ENCODE assay signal across 10 mouse cellular contexts in the genomic region with DNA sequence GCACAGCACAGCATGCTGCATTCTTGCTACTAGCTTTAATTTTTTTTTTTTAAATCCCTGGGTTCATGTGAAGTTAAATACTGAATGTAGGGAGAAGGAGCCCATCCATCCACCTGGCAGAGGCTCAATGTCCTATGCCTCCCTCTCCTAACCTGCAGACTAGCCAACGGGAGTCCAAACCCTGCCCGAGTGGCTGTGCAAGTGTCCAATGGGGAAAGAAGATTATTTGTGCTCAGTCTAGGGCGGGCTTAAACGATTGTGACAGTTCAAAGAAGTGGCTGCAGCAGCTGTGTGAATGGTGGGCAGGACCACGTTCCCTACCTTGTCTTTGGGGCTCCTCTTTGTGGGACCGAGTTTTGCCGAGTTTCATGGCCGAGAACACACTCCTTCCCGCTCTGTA. TPM values are rescaled to one million over a fixed set of nuclear protein-coding genes. Genes with fewer than 3 reads are reported as not detected.
A peak's percentile ranks its signal among the peaks of the same experiment; 100 is the strongest.
DNase-seq lines count a peak whose midpoint lies in the region; ATAC-seq lines count a peak whose summit lies in the region.
"Had no signal": no experiment of that assay in that cellular context is flagged by ENCODE, and none has a peak within 500 bp of the region (broad histone marks: within the 10 kb centered on the region; RNA-seq: fewer than 3 reads in every experiment).

No protein-coding gene starts in this region.

- peak overlapping the region; percentile 41 for H3K4me2 ChIP-seq in heart, embryonic 14.5 days (ENCODE audit: low read length)
- H3K4me2 ChIP-seq in hindbrain, embryonic 11.5 days (replicated peaks; ENCODE audit: low read depth, low read length), result peak overlapping the region; percentile 28
- no peak overlapping the region for H3K4me2 ChIP-seq in intestine, embryonic 15.5 days (replicated peaks)

- no peak overlapping the region for H3K4me3 ChIP-seq in heart, embryonic 14.5 days (ENCODE audit: control insufficient read depth in 1 of 2, insufficient read depth in 1 of 2, low read depth in 1 of 2, low read length in 2 of 2)
- H3K4me3 ChIP-seq in hindbrain, embryonic 11.5 days (ENCODE audit: low read depth, low read length), result no peak overlapping the region
- no peak overlapping the region for H3K4me3 ChIP-seq in intestine, embryonic 15.5 days (replicated peaks)

- DNase-seq in heart, postnatal 36 days, result no peak
- DNase-seq in thymus, postnatal 4 days, result peak; percentile 32
- DNase-seq in thymus, adult 18-20 months, result no peak
- peak; percentile 23 for DNase-seq in hindbrain, embryonic 11.5 days (ENCODE audit: low spot score)
- no peak for DNase-seq in left cerebral cortex, adult 8-10 months (ENCODE audit: low spot score in 2 of 2)
- DNase-seq in c-Kit-positive CD71-positive TER-119-positive erythroid progenitor cells, embryonic 14.5 days (ENCODE audit: low spot score), result no peak
- DNase-seq: cerebellum, postnatal 25 days had no signal

- no peak overlapping the region for H3K9ac ChIP-seq in heart, embryonic 14.5 days (ENCODE audit: low read length)
- H3K9ac ChIP-seq in hindbrain, embryonic 11.5 days (ENCODE audit: low read depth, low read length), result no peak overlapping the region
- no peak overlapping the region for H3K9ac ChIP-seq in intestine, embryonic 15.5 days
- H3K9ac ChIP-seq: liver, embryonic 14.5 days had no signal

- H3K9me3 ChIP-seq in heart, embryonic 14.5 days (ENCODE audit: control insufficient read depth, low read length), result no peaks in the 10 kb centered on the region
- H3K9me3 ChIP-seq in hindbrain, embryonic 11.5 days (ENCODE audit: control insufficient read depth, low read length), result no peaks in the 10 kb centered on the region
- H3K9me3 ChIP-seq in intestine, embryonic 15.5 days, result no peaks in the 10 kb centered on the region

- peaks cover 0 to 3% of the 10 kb centered on the region in 2 experiments; a peak in 1 of 4 replicates for H3K4me1 ChIP-seq in heart, embryonic 14.5 days (ENCODE audit: control insufficient read depth in 2 of 2, insufficient read depth in 2 of 2, low read length in 2 of 2)
- peaks cover 7% of the 10 kb centered on the region; the same call in 1 of the 2 replicates for H3K4me1 ChIP-seq in hindbrain, embryonic 11.5 days (replicated peaks; ENCODE audit: control insufficient read depth, insufficient read depth, low read length)
- H3K4me1 ChIP-seq in intestine, embryonic 15.5 days (replicated peaks), result 0 out of 2 replicates have a peak, but pooled peaks cover 3% of the 10 kb centered on the region

- 14% methylated on average over 9 of the region's 9 CpGs for WGBS in heart, embryonic 14.5 days
- 14% methylated on average over 9 of the region's 9 CpGs for WGBS in hindbrain, embryonic 11.5 days
- WGBS in intestine, embryonic 15.5 days, result 19% methylated on average over 9 of the region's 9 CpGs

- no peak for ATAC-seq in heart, embryonic 14.5 days (ENCODE audit: insufficient number of reproducible peaks, insufficient read depth, low FRiP score, low read depth)
- no peak for ATAC-seq in hindbrain, embryonic 11.5 days (ENCODE audit: low FRiP score)
- no peak for ATAC-seq in intestine, embryonic 15.5 days

- H3K27ac ChIP-seq in heart, embryonic 14.5 days (replicated peaks in 1 of 2; ENCODE audit: control insufficient read depth in 1 of 2, insufficient read depth in 1 of 2, low read depth in 2 of 2, low read length in 2 of 2), result no peak overlapping the region
- no peak overlapping the region for H3K27ac ChIP-seq in hindbrain, embryonic 11.5 days (ENCODE audit: low read depth, low read length)
- no peak overlapping the region for H3K27ac ChIP-seq in intestine, embryonic 15.5 days
- H3K27ac ChIP-seq: liver, embryonic 14.5 days had no signal

- intact Hi-C loops in heart, postnatal 36 days (cut with DNase I), result no loop called here

- no peaks in the 10 kb centered on the region for H3K36me3 ChIP-seq in heart, embryonic 14.5 days (ENCODE audit: control insufficient read depth, insufficient read depth, low read length)
- no peaks in the 10 kb centered on the region for H3K36me3 ChIP-seq in hindbrain, embryonic 11.5 days (ENCODE audit: control insufficient read depth, insufficient read depth, low read length)
- no peaks in the 10 kb centered on the region for H3K36me3 ChIP-seq in intestine, embryonic 15.5 days

- no peaks in the 10 kb centered on the region for H3K27me3 ChIP-seq in heart, embryonic 14.5 days (ENCODE audit: control insufficient read depth, insufficient read depth, low read length)
- no peaks in the 10 kb centered on the region for H3K27me3 ChIP-seq in hindbrain, embryonic 11.5 days (ENCODE audit: control insufficient read depth, insufficient read depth, low read length)
- no peaks in the 10 kb centered on the region for H3K27me3 ChIP-seq in intestine, embryonic 15.5 days (replicated peaks)

RNA-seq across cellular contexts. Expression of a gene that starts 54.9 kb away (rescaled TPM):
- 0.04 and 0.19 TPM in 2 replicates for polyA plus RNA-seq in heart, embryonic 14.5 days (2014; fragmentation: Nextera tagmentation; extraction: Ambion mirVana)
- not detected for total RNA-seq in heart, postnatal 36 days (2021)
- 0.12 and 0.17 TPM in 2 replicates for polyA plus RNA-seq in hindbrain, embryonic 11.5 days (2014; fragmentation: Nextera tagmentation; extraction: Ambion mirVana)
- total RNA-seq in left cerebral cortex, adult 8-10 months (2022), result 10 to 100 TPM; 16.0 to 20.1 (median 18.2) TPM
- polyA plus RNA-seq in intestine, embryonic 15.5 days (2015; fragmentation: Nextera tagmentation; extraction: Ambion mirVana), result 0.66 and 0.84 TPM in 2 replicates

RNA-seq across cellular contexts. Expression of a gene that starts 59.0 kb away (rescaled TPM):
- polyA plus RNA-seq in heart, embryonic 14.5 days (2014; fragmentation: Nextera tagmentation; extraction: Ambion mirVana), result not detected in 2 replicates
- total RNA-seq in heart, postnatal 36 days (2021), result not detected
- polyA plus RNA-seq in hindbrain, embryonic 11.5 days (2014; fragmentation: Nextera tagmentation; extraction: Ambion mirVana), result 0.28 and 1.1 TPM in 2 replicates
- total RNA-seq in left cerebral cortex, adult 8-10 months (2022), result under 1 TPM in 3 of 4 experiments, not detected in 1; 0.57 to 0.91 (median 0.63) TPM
- not detected in 2 replicates for polyA plus RNA-seq in intestine, embryonic 15.5 days (2015; fragmentation: Nextera tagmentation; extraction: Ambion mirVana)
- polyA plus RNA-seq: liver, embryonic 14.5 days had no signal

Comparison
In these comparisons a context has a peak if more than half of its experiments do, and no peak if none do; other contexts are left out.
1. DNase-seq: peak in thymus, postnatal 4 days (single experiment) and hindbrain, embryonic 11.5 days (single experiment); none in heart, postnatal 36 days (0 of 2), thymus, adult 18-20 months (0 of 2), left cerebral cortex, adult 8-10 months (0 of 2) and c-Kit-positive CD71-positive TER-119-positive erythroid progenitor cells, embryonic 14.5 days (single experiment).